Mouse (Mus musculus): Measurements from ENCODE around the gene Pappa2.

DNA sequence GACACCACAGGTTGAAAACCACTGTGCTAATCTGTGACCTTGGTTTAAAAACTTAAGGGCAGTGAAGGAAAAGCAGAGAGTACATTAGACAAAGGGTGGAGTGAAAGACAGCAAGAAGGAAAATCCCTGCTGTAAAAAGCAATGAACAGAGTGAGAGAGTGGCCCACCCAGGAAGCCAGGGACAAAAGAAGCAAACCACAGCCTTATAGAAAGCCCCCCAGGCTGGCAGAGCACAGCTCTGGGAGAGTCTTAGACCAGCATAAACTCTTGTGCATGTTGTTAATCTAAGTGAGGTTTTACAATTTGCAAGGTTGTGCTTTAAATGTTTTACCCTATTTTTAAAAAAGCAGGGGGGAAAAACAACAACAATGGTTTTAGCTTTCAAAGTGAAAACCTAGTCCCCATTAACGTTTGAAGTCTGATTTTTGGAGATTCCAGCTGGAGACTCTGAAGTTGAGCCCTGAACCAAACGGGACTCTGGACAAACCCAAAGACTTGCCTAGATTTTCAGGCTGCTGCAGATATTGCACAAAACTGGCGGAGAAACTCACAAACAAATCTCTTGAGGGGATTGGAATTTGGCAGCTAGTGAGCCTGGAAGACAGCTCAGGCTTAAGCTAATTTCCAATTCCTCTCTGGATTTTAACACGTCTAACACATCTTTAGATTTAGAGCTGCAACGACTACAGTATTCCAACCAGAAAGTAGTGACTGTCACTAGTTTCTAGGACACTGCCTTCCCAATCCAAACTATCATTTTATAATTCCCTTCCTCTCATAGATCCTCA lies 241.0 kb downstream of the Pappa2 start:
- TF ChIP-seq POLR2A (IDR thresholded peaks at IDR 0.05; ENCODE audit: extremely low read depth, insufficient read depth, low read length) (no peak), CTCF (IDR thresholded peaks at IDR 0.05; ENCODE audit: extremely low read depth, insufficient read depth, low read length) (no peak)

Data from cortical plate, adult 2 months (tissue).